Mouse (Mus musculus): ENCODE results near the gene Rasgrf1.

GRCm38 (mm10) chr9:90035794-90036193 is 126.1 kb downstream of the Rasgrf1 start:
- TF ChIP-seq POLR2A (IDR thresholded peaks at IDR 0.05; ENCODE audit: borderline replicate concordance, extremely low read depth, insufficient read depth, insufficient read length, poor library complexity, severe bottlenecking) (no peak), CTCF (IDR thresholded peaks at IDR 0.05; ENCODE audit: borderline replicate concordance, extremely low read depth, insufficient read depth, insufficient read length) (no peak)
